Mouse (Mus musculus) heart, postnatal 0 days (tissue): Measurements from ENCODE around the gene Coro1c. TPM values are rescaled to one million over a fixed set of nuclear protein-coding genes. Genes with fewer than 3 reads are reported as not detected.

ENCODE experiments used
- ATAC-seq: fragments of 200-750 bp; cut with Nextera tagmentation; 2 replicates; pipeline ENCODE4 v1.8.0; 2017; ENCODE audit warnings: low read depth, moderate number of reproducible peaks, moderate library complexity; ENCODE audit not compliant: insufficient read depth
- DNase-seq: peaks from one replicate; pipeline ENCODE4 v3.0.0-alpha.2; 2016; ENCODE audit warnings: low spot score
- H3K27ac ChIP-seq: fragments of 300-500 bp; sonication (generic); 2 replicates; pipeline ENCODE4 v1.5.1; 2014; ENCODE audit warnings: low read depth, mild to moderate bottlenecking
- H3K27me3 ChIP-seq: fragments of 300-500 bp; sonication (generic); 2 replicates; pipeline ENCODE4 v1.6.1; 2014; ENCODE audit warnings: low read length, mixed read lengths; ENCODE audit not compliant: control insufficient read depth, insufficient read depth
- H3K36me3 ChIP-seq: fragments of 300-500 bp; sonication (generic); replicated peaks from 2 replicates; pipeline ENCODE4 v1.6.1; 2014; ENCODE audit warnings: low read length, mixed read lengths; ENCODE audit not compliant: control insufficient read depth, insufficient read depth
- H3K4me1 ChIP-seq: fragments of 300-500 bp; sonication (generic); 2 replicates; pipeline ENCODE4 v1.6.1; 2014; ENCODE audit warnings: antibody characterized with exemption; ENCODE audit not compliant: control insufficient read depth, insufficient read depth
- H3K4me2 ChIP-seq: fragments of 300-500 bp; sonication (generic); 2 replicates; pipeline ENCODE4 v1.6.1; 2014; ENCODE audit warnings: low read depth, mild to moderate bottlenecking, low read length, moderate library complexity
- H3K4me3 ChIP-seq: fragments of 300-500 bp; sonication (generic); 2 replicates; pipeline ENCODE4 v1.5.1; 2014; ENCODE audit warnings: low read depth, low read length
- H3K9ac ChIP-seq: fragments of 300-500 bp; sonication (generic); replicated peaks from 2 replicates; pipeline ENCODE4 v1.6.1; 2014; ENCODE audit warnings: low read depth, low read length, mixed read lengths
- H3K9me3 ChIP-seq: fragments of 300-500 bp; sonication (generic); replicated peaks from 2 replicates; pipeline ENCODE4 v1.6.1; 2016; ENCODE audit warnings: low read length; ENCODE audit not compliant: control insufficient read depth
- CTCF ChIP-seq: IDR thresholded peaks from 2 replicates; pipeline ENCODE4 v1.5.1; 2016; ENCODE audit warnings: antibody characterized with exemption, control low read depth, low read depth
- EP300 ChIP-seq: IDR thresholded peaks from 2 replicates; pipeline ENCODE4 v1.6.1; 2016; ENCODE audit warnings: antibody characterized with exemption, low read depth
- WGBS: fragments of 180-500 bp; shearing (Covaris S2); extraction: QIAGEN DNeasy Blood & Tissue Kit; methylation state at CpG from one replicate; pipeline ENCODE4 v1.1.7; 2014; 5-methylcytosine and 5-hydroxymethylcytosine counted together
- polyA plus RNA-seq: library from polyadenylated mRNA; unstranded; fragments of >200 nt; fragmentation: Nextera tagmentation; extraction: Ambion mirVana; gene quantifications from 2 replicates; pipeline ENCODE4 v1.2.1, GENCODE M21; 2015
- total RNA-seq: library from RNA; depleted of rRNA; stranded (reverse); fragments of >200 nt; gene quantifications from 2 replicates; pipeline ENCODE4 v1.2.3, GENCODE M21; 2014; ENCODE audit warnings: low replicate concordance

Gene Coro1c
- total and polyA plus RNA-seq, 2 experiments from 2014 or later, result 46.6 to 78.2 TPM

- no peaks in the 10 kb centered on the region for H3K27me3 ChIP-seq
- TF ChIP-seq EP300 (no peak), CTCF (no peak)
- H3K4me1 ChIP-seq, result no peaks in the 10 kb centered on the region
- no peak overlapping the region for H3K4me3 ChIP-seq
- no peaks in the 10 kb centered on the region for H3K36me3 ChIP-seq
- DNase-seq (no peak), ATAC-seq (no peak)
- H3K9me3 ChIP-seq, result no peaks in the 10 kb centered on the region
- H3K4me2 ChIP-seq, result no peak overlapping the region
- 80% methylated on average over 4 of the region's 4 CpGs for WGBS
- no peak overlapping the region for H3K27ac ChIP-seq
- H3K9ac ChIP-seq, result no peak overlapping the region
Observed at GRCm38 (mm10) chr5:113824228-113824627, 84.3 kb downstream of the Coro1c start.

- Histone ChIP-seq H3K4me2 (no peak overlapping the region), H3K9ac (no peak overlapping the region), H3K4me1 (no peaks in the 10 kb centered on the region), H3K4me3 (no peak overlapping the region), H3K27me3 (0 out of 2 replicates have a peak, but pooled peaks cover 3% of the 10 kb centered on the region), H3K27ac (no peak overlapping the region), H3K36me3 (no peaks in the 10 kb centered on the region), H3K9me3 (no peaks in the 10 kb centered on the region)
- 59% methylated on average over 14 of the region's 14 CpGs for WGBS
- ATAC-seq (no peak), DNase-seq (no peak)
- TF ChIP-seq CTCF (no peak), EP300 (no peak)
Observed at GRCm38 (mm10) chr5:113818572-113818971, 90.0 kb downstream of the Coro1c start.

- no peak overlapping the region for H3K4me3 ChIP-seq
- no peaks in the 10 kb centered on the region for H3K36me3 ChIP-seq
- no peak overlapping the region for H3K9ac ChIP-seq
- ATAC-seq, result no peak
- WGBS, result 14% methylated on average over 15 of the region's 15 CpGs
- no peak overlapping the region for H3K4me2 ChIP-seq
- no peaks in the 10 kb centered on the region for H3K4me1 ChIP-seq
- H3K27ac ChIP-seq, result no peak overlapping the region
- peak; percentile 62 for DNase-seq
- 0 out of 2 replicates have a peak, but pooled peaks cover 3% of the 10 kb centered on the region for H3K27me3 ChIP-seq
- TF ChIP-seq CTCF (peak; percentile 77), EP300 (no peak)
- H3K9me3 ChIP-seq, result 0 out of 2 replicates have a peak, but pooled peaks cover 3% of the 10 kb centered on the region
Observed at GRCm38 (mm10) chr5:113815638-113816152, 92.9 kb downstream of the Coro1c start.

DNA sequence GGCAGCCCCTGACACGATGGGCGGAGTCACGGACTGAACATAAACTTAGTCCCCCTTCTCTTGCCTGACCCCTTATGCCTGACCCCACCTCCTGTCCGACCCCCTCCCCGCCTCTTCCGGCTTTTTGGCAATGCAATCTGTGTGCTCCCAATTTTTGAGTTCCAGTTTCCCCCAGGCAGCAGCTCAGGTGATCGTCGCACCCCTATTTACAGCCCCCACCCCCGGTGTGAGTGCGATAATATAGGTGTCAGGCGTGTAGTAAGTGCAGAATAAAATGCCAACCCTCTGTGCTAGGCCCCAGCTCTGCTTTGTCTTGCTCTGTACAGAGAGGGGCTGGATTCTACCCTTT, 93.5 kb downstream of the Coro1c start:
- no peak overlapping the region for H3K4me3 ChIP-seq
- ATAC-seq, result no peak
- 50% methylated on average over 11 of the region's 11 CpGs for WGBS
- no peak for DNase-seq
- H3K27me3 ChIP-seq, result 0 out of 2 replicates have a peak, but pooled peaks cover 3% of the 10 kb centered on the region
- TF ChIP-seq CTCF (no peak), EP300 (no peak)
- 0 out of 2 replicates have a peak, but pooled peaks cover 3% of the 10 kb centered on the region for H3K9me3 ChIP-seq
- no peak overlapping the region for H3K9ac ChIP-seq
- H3K4me1 ChIP-seq, result no peaks in the 10 kb centered on the region
- H3K4me2 ChIP-seq, result no peak overlapping the region
- no peak overlapping the region for H3K27ac ChIP-seq
- no peaks in the 10 kb centered on the region for H3K36me3 ChIP-seq

GRCm38 (mm10) chr5:113814111-113815040, 94.2 kb downstream of the Coro1c start:
- Histone ChIP-seq H3K4me2 (no peak overlapping the region), H3K4me1 (no peaks in the 10 kb centered on the region), H3K27ac (no peak overlapping the region), H3K27me3 (0 out of 2 replicates have a peak, but pooled peaks cover 3% of the 10 kb centered on the region), H3K4me3 (no peak overlapping the region), H3K36me3 (no peaks in the 10 kb centered on the region), H3K9ac (no peak overlapping the region), H3K9me3 (0 out of 2 replicates have a peak, but pooled peaks cover 3% of the 10 kb centered on the region)
- ATAC-seq (no peak), DNase-seq (no peak)
- TF ChIP-seq EP300 (no peak), CTCF (no peak)
- WGBS, result 33% methylated on average over 27 of the region's 27 CpGs
